Mouse (Mus musculus) midbrain, embryonic 14.5 days (tissue): ENCODE data around the gene Grik5. TPM values are rescaled to one million over a fixed set of nuclear protein-coding genes. Genes with fewer than 3 reads are reported as not detected.

Experiments used
- ATAC-seq: fragments of 200-750 bp; cut with Nextera tagmentation; 2 replicates; pipeline ENCODE4 v1.8.0; 2017; ENCODE audit warnings: moderate number of reproducible peaks, moderate library complexity; ENCODE audit not compliant: low FRiP score, low TSS enrichment
- DNase-seq: peaks from one replicate; pipeline ENCODE4 v3.0.0-alpha.2; 2015
- H3K27ac ChIP-seq: fragments of 300-500 bp; sonication (generic); replicated peaks from 2 replicates; pipeline ENCODE4 v1.5.1; 2014; ENCODE audit warnings: mild to moderate bottlenecking, low read depth, low read length, moderate library complexity
- H3K27me3 ChIP-seq: fragments of 300-500 bp; sonication (generic); 2 replicates; pipeline ENCODE4 v1.6.1; 2014; ENCODE audit warnings: low read length, control low read depth, mixed read lengths; ENCODE audit not compliant: control insufficient read depth, insufficient read depth
- H3K36me3 ChIP-seq: fragments of 300-500 bp; sonication (generic); 2 replicates; pipeline ENCODE4 v1.6.1; 2014; ENCODE audit warnings: low read length, control low read depth; ENCODE audit not compliant: control insufficient read depth, insufficient read depth
- H3K4me1 ChIP-seq: fragments of 300-500 bp; sonication (generic); 2 replicates; pipeline ENCODE4 v1.6.1; 2014; ENCODE audit warnings: mild to moderate bottlenecking, antibody characterized with exemption, low read length, control low read depth; ENCODE audit not compliant: control insufficient read depth, insufficient read depth
- H3K4me2 ChIP-seq: fragments of 300-500 bp; sonication (generic); 2 replicates; pipeline ENCODE4 v1.6.1; 2014; ENCODE audit warnings: mild to moderate bottlenecking, low read length, moderate library complexity
- H3K4me3 ChIP-seq: fragments of 300-500 bp; sonication (generic); replicated peaks from 2 replicates; pipeline ENCODE4 v1.5.1; 2014; ENCODE audit warnings: low read depth, low read length
- H3K9ac ChIP-seq: fragments of 300-500 bp; sonication (generic); replicated peaks from 2 replicates; pipeline ENCODE4 v1.6.1; 2014; ENCODE audit warnings: mild to moderate bottlenecking, low read length, moderate library complexity
- H3K9me3 ChIP-seq: fragments of 300-500 bp; sonication (generic); 2 replicates; pipeline ENCODE4 v1.6.1; 2016; ENCODE audit warnings: low read length, control low read depth, mixed read lengths; ENCODE audit not compliant: control insufficient read depth
- WGBS: fragments of 180-500 bp; shearing (Covaris S2); extraction: QIAGEN DNeasy Blood & Tissue Kit; methylation state at CpG from one replicate; pipeline ENCODE4 v1.1.7; 2014; 5-methylcytosine and 5-hydroxymethylcytosine counted together
- polyA plus RNA-seq: library from polyadenylated mRNA; unstranded; fragments of >200 nt; fragmentation: Nextera tagmentation; extraction: Ambion mirVana; gene quantifications from 2 replicates; pipeline ENCODE4 v1.2.1, GENCODE M21; 2014

Gene Grik5
- polyA plus RNA-seq, 1 experiment from 2014 or later: 21.7 TPM

- ATAC-seq (no peak), DNase-seq (no peak)
- Histone ChIP-seq H3K27ac (peak overlapping the region; percentile 90), H3K27me3 (no peaks in the 10 kb centered on the region), H3K9me3 (no peaks in the 10 kb centered on the region), H3K36me3 (peaks cover 19% of the 10 kb centered on the region), H3K4me1 (peaks cover 30% of the 10 kb centered on the region), H3K4me3 (peak overlapping the region; percentile 90), H3K9ac (peak overlapping the region; percentile 49), H3K4me2 (peak overlapping the region; percentile 52)
- 23% methylated on average over 7 of the region's 7 CpGs for WGBS
Observed at GRCm38 (mm10) chr7:25076296-25076662, 4.1 kb upstream of the Grik5 start.

- ATAC-seq: no peak
- WGBS: 82% methylated on average over 8 of the region's 8 CpGs
- no peak overlapping the region for H3K4me3 ChIP-seq
- no peaks in the 10 kb centered on the region for H3K9me3 ChIP-seq
- peak overlapping the region; percentile 96 for H3K27ac ChIP-seq
- H3K4me2 ChIP-seq: no peak overlapping the region
- H3K27me3 ChIP-seq: no peaks in the 10 kb centered on the region
- DNase-seq: no peak
- no peaks in the 10 kb centered on the region for H3K36me3 ChIP-seq
- peaks cover 51% of the 10 kb centered on the region for H3K4me1 ChIP-seq
- no peak overlapping the region for H3K9ac ChIP-seq
Observed at GRCm38 (mm10) chr7:25073924-25074323, 1.8 kb upstream of the Grik5 start.

- Histone ChIP-seq H3K27ac (peak overlapping the region; percentile 96), H3K4me3 (peak overlapping the region; percentile 55), H3K4me2 (peak overlapping the region; percentile 80), H3K4me1 (peaks cover 49% of the 10 kb centered on the region), H3K27me3 (no peaks in the 10 kb centered on the region), H3K36me3 (peaks cover 8% of the 10 kb centered on the region), H3K9me3 (no peaks in the 10 kb centered on the region), H3K9ac (peak overlapping the region; percentile 98)
- ATAC-seq (peak; percentile 39), DNase-seq (peak; percentile 84)
- 0% methylated on average over 30 of the region's 33 CpGs for WGBS
Observed at GRCm38 (mm10) chr7:25072716-25073390, 707 bp upstream of the Grik5 start.

GRCm38 (mm10) chr7:25068724-25069123 is 3.4 kb downstream of the Grik5 start:
- Histone ChIP-seq H3K27ac (0 out of 2 replicates have a peak overlapping the region, but pooled peaks have one; percentile 9), H3K36me3 (peaks cover 48% of the 10 kb centered on the region), H3K4me3 (peak overlapping the region; percentile 5; the same call in 1 of the 2 replicates), H3K9ac (no peak overlapping the region), H3K27me3 (no peaks in the 10 kb centered on the region), H3K4me1 (peaks cover 40% of the 10 kb centered on the region), H3K4me2 (peak overlapping the region; percentile 80), H3K9me3 (no peaks in the 10 kb centered on the region)
- DNase-seq (peak; percentile 89), ATAC-seq (no peak)
- 6% methylated on average over 2 of the region's 2 CpGs for WGBS

GRCm38 (mm10) chr7:25067909-25068656 is 4.1 kb downstream of the Grik5 start:
- WGBS: 84% methylated on average over 22 of the region's 22 CpGs
- Histone ChIP-seq H3K9me3 (no peaks in the 10 kb centered on the region), H3K4me1 (peaks cover 34% of the 10 kb centered on the region), H3K4me2 (peak overlapping the region; percentile 80), H3K27ac (0 out of 2 replicates have a peak overlapping the region, but pooled peaks have one; percentile 9), H3K27me3 (no peaks in the 10 kb centered on the region), H3K9ac (no peak overlapping the region; the same call in 1 of the 2 replicates), H3K4me3 (peak overlapping the region; percentile 5; the same call in 1 of the 2 replicates), H3K36me3 (peaks cover 55% of the 10 kb centered on the region)
- ATAC-seq (no peak), DNase-seq (no peak)

- H3K27ac ChIP-seq: no peak overlapping the region
- H3K4me3 ChIP-seq: no peak overlapping the region
- no peak for ATAC-seq
- H3K36me3 ChIP-seq: peaks cover 62% of the 10 kb centered on the region
- no peaks in the 10 kb centered on the region for H3K27me3 ChIP-seq
- DNase-seq: no peak
- H3K4me2 ChIP-seq: no peak overlapping the region
- 94% methylated on average over 7 of the region's 7 CpGs for WGBS
- no peaks in the 10 kb centered on the region for H3K9me3 ChIP-seq
- H3K9ac ChIP-seq: no peak overlapping the region
- peaks cover 34% of the 10 kb centered on the region for H3K4me1 ChIP-seq
Observed at GRCm38 (mm10) chr7:25067338-25067737, 4.8 kb downstream of the Grik5 start.

- Histone ChIP-seq H3K4me1 (peaks cover 9% of the 10 kb centered on the region), H3K4me2 (no peak overlapping the region), H3K9ac (no peak overlapping the region), H3K27ac (no peak overlapping the region), H3K27me3 (no peaks in the 10 kb centered on the region), H3K36me3 (peaks cover 94% of the 10 kb centered on the region), H3K4me3 (no peak overlapping the region), H3K9me3 (no peaks in the 10 kb centered on the region)
- no peak for ATAC-seq
- DNase-seq: no peak
- 92% methylated on average over 8 of the region's 8 CpGs for WGBS
Observed at GRCm38 (mm10) chr7:25063900-25064299, 8.2 kb downstream of the Grik5 start.

- DNase-seq (no peak), ATAC-seq (no peak)
- Histone ChIP-seq H3K4me1 (peaks cover 4% of the 10 kb centered on the region), H3K36me3 (peaks cover 97% of the 10 kb centered on the region), H3K27ac (no peak overlapping the region), H3K4me3 (no peak overlapping the region), H3K9me3 (no peaks in the 10 kb centered on the region), H3K27me3 (no peaks in the 10 kb centered on the region), H3K9ac (no peak overlapping the region), H3K4me2 (no peak overlapping the region)
- 98% methylated on average over 6 of the region's 6 CpGs for WGBS
Observed at GRCm38 (mm10) chr7:25063346-25063745, 8.8 kb downstream of the Grik5 start.
